Mouse (Mus musculus): ENCODE measurements at regions not wholly inside any gene's neighbourhood (a gene's known extent, or its start where the extent isn't known, plus 50 kb on each side); places are given as distances from the start of the nearest gene placed in this dataset.
A peak's percentile ranks its signal among the peaks of the same experiment; 100 is the strongest.

DNA sequence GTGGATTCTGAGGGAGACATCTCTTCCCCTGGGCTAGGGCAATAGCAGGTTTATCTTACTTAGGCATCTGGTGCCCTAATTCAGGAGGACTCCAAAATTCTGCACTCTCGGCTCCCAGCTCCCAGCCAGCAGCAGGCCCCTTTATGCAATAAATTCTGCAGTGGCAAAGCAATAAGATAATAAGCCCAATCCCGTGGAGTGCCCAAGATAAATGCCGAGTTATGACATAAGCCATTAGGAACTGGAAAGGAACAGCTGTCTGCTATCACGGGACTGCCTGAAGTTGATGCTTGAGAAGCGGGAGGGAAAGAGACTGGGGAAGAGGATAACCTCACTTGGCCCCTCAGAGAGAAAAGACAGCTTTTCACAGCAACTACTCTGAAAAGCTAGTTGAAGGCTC, 159.0 kb downstream of the 1190002N15Rik start:
- DNase-seq, result peak; percentile 57 to 72

DNA sequence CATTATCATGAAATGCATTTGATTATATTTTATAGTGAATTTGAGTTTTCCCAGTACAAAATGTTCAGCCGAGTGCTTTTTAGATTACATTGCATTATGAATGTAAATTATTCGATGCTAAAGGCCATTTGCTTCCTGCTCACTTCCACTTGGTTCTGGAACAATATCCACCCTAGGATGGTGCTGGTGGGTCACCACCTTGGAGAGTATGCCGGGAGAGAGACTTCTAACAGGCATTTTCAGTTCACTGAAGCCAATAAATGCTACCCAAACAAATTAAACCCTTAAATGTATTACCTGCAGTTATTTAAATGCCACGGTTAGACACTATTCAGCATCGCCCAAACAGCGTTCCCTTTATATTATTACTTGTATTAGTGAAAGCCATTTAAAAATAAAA, 159.6 kb downstream of the 1190002N15Rik start:
- DNase-seq, result peak; percentile 39 to 62

DNA sequence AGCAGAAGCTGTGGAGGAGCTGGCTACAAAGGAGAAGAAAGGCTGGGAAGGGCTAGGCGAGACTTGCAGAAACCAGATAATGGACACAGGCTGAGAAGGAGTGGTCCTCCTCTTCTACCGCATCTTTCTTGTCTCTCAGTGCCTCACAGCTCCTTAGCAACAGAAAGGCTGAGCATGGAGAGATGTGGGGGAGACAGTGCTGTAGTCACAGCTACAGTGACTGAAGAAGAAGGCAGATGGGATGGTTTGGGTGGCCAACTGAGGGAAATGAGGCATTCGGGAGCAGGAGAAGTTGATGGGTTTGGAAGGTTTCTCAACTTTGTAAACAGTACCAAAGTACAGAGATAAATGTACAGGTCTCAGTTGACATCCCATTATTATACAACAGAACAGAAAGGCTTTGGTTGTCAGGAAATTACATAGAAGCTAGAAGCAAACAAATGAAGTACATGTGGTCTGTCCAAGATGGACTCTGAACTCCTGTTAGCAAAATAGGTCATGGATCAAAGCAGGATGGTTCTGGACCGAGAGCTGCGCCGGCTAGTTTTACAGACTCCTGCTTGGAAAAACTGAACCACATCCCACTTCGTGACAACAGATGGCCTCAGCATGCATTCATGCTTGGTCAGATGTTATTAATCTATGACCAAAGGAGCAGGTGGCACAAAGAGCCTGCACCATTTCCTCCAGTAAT, 160.4 kb downstream of the 1190002N15Rik start:
- DNase-seq, result peak; percentile 89 to 95

DNA sequence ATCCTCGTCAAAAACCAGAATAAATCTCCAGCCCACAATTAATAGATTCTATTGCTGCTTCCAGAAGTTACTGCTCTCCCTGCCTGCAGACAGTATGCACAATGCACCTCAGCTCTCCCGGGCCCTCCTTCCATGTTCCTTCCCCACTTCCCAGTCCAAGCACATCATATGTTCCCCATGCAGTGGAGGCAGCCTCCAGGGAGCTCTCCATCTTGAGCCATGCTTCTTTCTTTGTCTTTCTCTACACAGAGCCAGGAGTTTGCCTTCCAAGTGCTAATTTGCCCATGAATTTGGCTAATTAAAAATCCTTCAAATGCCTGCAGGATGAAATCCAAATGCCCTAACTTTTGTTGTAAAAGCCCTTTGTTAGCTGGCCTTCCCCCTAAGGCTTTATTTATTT, 166.9 kb downstream of the 1190002N15Rik start:
- peak in 1 of 2 experiments; percentile 18 for DNase-seq

DNA sequence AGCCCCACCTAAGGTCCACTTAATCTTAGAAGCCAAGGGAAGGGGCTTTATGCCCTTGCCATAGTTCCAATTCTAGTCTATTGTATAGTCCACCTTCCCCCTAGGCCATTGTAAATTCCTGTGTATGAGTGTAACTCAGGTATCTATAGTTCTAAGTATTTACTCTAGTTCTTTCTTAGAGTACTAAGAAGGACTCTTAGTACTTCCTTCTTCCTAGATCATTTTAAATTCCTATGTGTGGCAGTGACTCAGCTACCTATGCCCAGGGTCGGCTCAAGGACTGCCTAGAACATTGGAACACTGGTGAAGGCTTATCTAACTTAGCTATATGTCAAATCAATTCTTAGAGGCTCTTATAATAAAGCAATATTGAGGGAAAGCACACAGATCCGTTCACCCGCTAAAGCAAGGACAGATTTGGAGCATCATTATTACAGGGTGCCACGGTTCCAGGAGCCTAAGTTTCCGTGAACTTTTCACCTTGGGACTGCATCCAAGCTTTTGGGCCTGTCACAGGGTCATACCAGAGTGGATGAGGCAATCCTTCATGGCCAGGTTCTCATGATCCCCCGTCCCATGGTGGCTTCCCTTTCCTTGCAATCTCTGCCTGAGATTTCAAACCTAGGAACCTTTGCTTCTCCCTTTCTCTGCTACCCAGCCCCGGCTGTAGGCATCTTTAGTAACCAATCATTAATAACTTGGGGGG, 169.5 kb downstream of the 1190002N15Rik start:
- no peak for DNase-seq

DNA sequence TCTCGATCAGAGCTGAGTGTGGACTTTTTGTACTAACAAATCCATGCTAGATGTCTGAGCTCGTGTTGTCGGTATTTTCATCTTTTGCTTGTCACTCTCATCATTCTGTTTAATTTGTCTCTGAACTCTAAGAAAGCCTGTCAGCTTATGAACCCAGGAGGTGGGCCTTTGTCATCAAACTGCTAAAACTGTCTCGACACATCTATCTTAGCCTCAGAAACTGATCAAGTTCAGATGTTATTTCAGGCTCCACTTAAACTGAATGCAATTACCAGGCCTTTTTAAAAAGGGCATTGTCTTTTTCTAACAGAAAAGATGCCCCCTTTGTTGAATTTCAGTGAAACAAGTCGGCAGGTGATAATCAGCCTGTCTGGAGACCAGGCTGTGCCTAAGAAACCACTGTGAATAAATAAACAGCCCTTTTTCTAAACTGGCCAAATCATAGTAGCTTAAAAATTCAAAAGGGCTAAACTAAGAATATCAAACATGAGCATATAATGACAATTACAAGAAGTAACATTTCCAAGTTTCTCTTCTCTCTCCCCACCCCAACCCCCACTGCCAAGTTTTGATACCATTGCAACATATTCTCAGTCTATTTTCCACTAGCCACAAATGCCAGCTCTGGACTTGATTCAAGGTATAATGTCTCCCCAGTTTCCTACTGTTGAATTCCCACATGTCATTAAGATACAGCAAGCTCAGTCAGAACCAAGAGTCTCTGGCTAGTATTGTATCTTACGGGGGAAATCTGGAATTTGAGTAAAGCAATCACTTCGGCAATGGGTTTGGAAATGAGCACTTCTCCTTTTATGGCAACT, 175.8 kb downstream of the 1190002N15Rik start:
- no peak for DNase-seq

DNA sequence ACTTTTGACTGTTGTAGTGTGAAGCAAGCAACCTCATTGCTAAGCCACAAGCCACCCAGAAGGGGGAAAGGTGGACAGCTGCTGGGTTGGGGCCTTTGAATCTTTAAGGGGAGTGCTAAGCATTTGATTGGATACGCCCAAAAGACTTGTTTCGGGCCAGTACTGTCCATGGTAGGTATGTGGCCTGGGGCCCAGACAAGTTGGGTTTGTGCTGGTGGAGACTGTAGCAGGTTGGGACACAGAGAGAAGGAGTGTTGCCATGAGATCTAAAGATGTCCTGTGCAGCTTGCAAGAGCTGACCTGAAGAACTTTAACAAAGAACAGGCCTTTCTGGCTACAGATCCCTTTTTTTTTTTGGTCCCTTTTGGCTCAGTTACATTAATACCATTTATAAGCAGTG, 176.9 kb downstream of the 1190002N15Rik start:
- no peak for DNase-seq

DNA sequence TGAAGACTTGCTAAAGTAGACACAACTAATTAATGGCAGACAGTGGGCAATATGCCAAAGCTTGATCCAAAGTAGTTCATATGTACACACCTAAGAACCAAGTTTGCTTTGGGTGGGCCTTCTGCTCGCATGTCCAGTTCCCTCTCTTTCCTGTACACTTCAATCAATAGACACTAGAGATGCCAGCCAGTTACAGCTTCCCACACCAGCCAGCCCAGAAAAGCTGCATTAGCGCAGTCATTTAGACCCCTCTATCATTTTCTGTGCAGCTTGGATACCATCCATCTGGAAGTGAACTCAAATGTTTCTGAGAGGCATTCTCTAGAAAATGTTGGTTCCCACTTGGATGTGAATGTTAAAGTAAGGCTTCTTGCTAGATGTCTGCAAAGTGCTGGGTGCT, 179.7 kb downstream of the 1190002N15Rik start:
- no peak for DNase-seq

DNA sequence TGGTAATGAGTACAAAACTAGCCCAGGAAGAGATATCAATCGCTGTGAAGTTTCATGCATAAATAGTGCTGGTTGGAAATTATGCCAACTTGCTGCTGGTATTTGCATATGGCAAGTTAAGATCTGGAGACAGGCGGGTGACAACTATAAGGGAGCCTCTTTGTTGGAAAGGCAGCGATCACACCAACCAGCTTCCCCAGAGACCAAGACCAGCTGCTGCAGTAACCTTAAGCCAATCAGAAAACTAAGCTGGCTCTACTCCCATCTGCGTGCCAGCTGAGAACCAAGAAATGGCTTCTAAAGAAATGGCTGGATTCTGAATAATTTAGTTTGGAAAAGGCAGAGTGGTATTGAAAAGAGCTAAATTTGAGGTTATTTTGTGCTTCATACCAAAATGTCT, 195.9 kb downstream of the 1190002N15Rik start:
- peak; percentile 42 to 50 for DNase-seq

DNA sequence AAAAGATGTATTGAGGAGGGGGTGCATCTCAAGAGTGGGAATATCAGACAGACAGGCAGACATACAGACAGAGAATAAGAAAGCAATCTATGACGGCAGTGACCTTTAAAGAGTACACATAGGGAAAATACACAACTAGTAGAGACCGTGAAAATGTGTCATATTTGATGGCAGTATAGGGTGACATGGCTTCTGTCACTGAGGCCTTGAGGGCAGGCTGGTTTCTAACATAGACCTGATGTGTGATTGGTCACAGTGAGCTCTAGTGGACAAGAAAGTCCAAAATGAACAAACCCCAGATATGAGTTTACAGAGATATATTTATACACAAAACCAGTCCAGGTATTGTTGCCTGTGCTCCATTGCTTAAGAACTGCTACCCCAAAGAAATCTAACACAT, 196.3 kb downstream of the 1190002N15Rik start:
- no peak for DNase-seq

DNA sequence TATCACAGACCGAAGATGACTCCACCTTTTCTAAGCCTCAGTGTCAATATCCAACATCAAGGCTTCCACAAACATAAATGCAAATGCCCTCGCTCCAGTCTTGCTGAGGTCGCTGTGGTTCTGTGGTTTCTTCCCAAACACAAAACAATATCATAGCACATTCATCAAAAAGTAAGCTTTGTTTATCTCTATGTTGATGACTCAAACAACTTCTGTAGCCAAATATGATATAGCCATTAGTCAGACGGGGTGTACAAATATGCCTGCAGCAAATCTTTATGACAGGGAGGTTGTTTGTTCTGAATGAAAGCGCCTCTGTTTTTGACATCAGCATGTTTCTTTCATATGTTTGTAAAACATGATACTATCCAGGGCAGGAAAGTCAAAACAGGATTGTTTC, 204.4 kb downstream of the 1190002N15Rik start:
- DNase-seq, result no peak

DNA sequence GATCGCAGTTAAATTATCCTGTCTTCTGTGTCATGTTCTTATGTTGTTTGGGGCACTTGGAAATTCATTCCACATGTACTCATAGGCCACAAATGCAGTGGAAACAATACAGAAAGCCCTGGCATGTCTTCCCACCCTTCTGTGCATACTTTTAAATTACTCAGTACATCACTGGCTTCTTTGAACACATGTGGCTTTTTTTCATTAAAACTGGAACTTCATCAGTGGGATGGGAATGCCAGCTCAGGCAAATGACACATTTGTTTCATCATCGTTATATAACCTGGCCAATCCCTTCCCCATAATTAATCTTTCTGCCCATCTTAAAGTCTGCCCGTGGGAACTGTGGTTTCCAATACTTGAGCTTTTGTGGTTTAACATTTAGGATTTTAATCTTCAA, 214.9 kb downstream of the 1190002N15Rik start:
- DNase-seq, result no peak

DNA sequence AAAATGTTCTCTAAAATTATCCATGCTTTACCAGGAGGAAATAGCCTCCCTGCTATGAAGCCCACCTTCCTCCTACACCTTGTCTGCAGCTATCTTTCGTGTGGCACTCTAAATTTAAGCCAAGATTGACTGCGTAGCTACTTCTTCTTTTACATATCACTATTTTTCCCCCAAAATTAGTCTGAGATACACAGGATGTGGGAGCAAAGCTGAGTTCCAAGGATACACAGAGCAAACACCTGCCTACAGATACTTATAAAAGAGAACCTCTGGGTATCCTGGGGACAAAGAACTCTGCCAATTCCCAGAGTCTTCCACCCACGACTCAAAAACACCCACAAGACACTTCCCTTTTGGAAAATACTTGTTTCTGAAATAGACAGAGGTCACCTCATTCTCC, 235.3 kb downstream of the 1190002N15Rik start:
- no peak for DNase-seq

DNA sequence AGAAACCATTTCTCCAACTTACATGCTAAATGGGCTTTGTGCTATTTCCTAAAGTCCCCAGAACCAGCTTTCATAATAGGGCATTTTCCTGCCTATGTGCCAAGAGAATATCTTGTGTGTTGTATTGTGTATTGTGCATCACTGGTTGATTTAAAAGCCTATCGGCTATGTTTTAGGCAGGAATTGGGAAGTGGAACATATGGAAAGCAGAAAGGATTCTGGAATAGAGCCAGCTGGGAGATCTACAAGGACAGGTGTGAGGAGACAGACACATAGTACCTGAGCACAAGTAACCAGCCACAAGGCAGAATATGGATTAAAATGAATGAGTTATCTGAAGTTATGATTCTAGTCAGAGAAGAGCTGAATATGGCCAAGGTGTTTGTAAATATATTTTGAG, 236.0 kb downstream of the 1190002N15Rik start:
- DNase-seq, result peak; percentile 7 to 46

DNA sequence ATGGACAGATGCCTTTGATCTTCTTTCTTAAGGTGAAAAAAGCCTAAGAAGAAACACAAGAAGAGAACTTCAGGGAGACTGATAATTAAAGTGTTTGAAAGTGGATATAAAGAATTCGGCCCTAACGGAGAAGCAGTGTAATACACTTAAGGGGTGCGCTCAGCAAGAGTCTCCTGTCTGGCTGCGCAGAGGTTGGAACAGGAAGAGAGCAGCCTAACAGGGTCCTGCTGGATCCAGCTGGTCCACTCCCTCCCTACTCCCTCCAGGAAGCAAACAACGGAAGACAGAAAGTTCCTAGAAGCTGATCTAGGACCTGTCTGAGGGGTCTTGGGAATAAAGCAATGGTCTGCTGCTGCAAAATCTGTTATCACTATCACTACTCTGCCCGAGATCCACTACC, 242.4 kb downstream of the 1190002N15Rik start:
- DNase-seq, result no peak

DNA sequence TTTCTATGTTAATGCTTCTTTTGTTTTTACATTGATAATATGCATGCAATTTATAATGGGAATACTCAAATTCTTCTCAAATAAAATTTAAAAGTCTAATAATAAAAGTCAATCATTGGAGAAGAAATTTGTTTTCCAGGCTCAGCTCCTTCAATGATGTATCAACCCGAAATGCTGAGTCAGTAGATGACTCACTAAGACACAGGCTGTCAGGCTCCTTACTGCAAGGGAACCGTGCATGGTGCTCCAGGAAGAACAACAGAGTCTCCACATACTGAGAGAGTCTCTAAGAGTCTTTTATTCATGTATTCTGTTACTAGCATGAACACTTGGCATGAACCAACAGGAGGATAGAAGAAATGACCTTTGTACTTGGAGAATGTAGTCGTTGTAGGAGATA, 245.7 kb downstream of the 1190002N15Rik start:
- DNase-seq, result no peak

DNA sequence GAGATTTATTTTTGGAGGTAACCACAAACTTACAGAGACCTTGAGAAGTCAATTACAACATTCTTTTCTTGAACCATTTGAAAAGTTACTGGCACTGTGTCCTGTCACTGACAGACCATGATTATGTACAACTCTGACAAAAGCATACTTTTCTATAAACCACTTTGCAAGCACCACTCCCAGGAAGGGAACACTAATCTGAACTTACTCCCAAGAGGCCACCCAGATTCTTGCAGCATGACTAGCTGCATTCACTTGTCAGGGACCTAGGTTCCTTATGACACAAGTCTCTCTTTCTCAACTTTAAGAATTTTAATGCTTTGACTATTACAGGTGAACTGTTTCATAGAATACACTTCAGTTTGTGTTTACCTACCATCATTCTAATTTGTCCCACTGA, 248.3 kb downstream of the 1190002N15Rik start:
- DNase-seq, result no peak

DNA sequence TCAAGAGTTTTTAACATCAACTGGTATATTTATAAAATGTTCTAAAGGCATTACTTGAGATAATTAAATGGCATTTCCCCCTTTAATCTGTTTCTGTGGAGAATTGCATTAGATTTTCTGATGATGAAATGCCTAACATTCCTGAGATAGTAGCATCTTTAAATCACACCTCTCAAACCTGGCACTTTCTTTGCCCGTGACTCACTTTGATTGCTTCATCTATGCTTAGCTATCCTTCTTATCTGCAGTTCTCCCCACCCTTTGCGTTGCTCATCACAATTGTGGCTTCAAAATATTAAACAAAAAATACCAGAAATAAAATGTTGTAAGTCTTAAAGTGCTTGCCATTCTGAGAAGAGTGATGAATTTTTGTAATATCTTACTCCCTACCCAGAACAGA, 250.3 kb downstream of the 1190002N15Rik start:
- DNase-seq, result no peak

DNA sequence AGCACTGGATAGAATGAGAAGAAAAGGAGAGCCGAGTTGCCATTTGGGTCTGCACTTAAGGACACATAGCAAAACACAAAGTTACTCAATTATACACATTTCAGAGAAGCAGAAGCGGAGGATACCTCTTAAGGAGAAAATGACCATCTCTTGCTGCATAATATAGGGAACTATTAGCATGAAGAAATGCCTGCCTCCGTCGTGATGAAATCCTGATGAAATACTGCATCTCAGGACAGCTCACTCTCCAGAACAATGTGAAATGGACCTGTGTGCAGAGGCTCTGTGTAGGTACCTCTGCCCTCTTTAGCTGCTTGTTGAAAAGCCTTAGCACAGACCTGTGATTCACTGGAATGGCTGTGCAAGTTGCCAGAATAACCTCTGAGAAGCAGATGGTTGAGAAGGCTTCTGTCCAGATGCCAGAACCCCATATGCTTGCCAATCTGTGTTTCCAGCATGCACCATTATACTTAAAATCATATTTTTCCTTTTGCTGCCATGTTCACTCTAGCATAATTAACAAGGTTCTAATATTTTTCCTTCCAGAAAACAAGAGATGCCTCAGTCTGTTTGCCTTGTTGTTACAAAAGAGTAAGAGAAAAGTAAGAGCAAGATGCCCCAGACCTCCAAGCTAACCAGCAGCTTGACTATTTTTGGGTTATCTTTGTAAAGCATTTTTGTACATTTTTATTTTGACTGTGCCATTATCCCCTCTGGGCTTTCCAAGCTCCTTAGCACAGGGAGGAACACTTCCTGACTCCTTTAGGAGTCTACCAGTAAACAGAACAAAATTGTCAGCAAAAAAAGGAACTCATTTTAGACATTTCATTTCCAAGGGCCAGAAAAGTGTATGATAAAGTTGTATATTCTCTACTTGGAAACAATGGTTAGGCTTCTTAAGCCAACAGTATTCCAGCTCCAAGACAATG, 259.0 kb downstream of the 1190002N15Rik start:
- peak; percentile 90 to 93 for DNase-seq

DNA sequence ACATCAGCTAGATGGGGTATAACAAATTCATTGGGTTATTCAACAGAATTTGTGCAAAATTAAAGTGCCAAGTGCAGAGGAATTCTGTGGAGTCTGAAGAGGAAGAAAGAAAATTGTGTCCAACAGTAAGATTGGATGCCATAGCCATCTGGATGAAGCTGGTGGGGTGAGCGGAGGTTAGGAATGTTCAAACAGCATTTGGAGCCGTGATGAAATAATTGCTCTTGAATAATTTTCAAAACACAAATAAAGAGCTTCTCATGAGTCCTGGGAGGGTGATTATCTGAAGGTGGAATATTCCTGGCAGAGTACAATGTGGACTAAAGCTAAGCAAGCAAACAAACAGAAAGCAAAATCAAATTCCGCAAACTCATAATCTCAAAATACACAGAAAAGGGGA, 260.8 kb downstream of the 1190002N15Rik start:
- DNase-seq, result no peak

DNA sequence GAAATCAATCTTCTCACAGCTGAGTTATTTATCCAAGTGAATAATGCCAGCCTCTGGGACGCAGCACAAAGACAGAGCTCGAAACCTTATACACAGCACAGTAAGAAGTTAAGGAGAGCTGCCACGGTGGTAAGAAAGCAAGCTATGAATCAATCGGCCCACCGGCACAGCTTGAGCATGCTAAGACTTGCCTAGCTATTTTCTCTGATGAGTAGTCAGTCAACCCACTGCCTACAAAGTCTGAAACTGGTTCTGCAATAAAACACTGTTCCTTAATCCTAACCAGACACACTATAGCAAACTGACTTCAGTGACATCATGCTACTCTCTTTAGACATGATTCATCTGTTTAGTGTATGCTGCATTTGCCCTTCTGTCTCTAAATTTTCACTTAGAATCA, 268.7 kb downstream of the 1190002N15Rik start:
- no peak for DNase-seq

DNA sequence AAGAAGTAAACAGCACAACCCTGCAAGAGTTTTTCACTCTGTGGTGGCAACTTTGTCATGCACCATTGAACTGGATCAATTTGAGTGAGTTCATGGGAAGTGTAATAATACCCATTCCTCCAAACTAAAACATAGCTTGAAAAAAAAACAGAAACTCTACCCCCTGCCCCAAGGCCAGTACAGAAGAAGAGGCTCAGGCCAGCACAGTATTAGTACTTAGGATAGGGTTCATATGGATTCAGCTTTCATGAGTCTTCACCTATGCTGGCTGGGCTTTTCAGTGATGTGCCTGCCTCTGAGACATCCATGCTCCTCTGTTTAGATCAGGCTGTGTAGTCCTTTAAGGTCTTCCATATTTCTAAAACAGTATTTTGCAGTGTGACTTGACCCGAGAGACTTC, 270.6 kb downstream of the 1190002N15Rik start:
- no peak for DNase-seq
